Mouse (Mus musculus) layer of hippocampus, adult 9-10 months (tissue): ENCODE data around the gene Ublcp1.
A peak's percentile ranks its signal among the peaks of the same experiment; 100 is the strongest.

Experiments used
- DNase-seq: peaks from one replicate; pipeline ENCODE4 v3.0.0; 2022; ENCODE audit warnings: low spot score

The Ublcp1 gene

GRCm38 (mm10) chr11:44470432-44471336, at the start of gene Ublcp1:
Ublcp1 (minus strand) TSS chr11:44470498.
- peak; percentile 68 for DNase-seq

DNA sequence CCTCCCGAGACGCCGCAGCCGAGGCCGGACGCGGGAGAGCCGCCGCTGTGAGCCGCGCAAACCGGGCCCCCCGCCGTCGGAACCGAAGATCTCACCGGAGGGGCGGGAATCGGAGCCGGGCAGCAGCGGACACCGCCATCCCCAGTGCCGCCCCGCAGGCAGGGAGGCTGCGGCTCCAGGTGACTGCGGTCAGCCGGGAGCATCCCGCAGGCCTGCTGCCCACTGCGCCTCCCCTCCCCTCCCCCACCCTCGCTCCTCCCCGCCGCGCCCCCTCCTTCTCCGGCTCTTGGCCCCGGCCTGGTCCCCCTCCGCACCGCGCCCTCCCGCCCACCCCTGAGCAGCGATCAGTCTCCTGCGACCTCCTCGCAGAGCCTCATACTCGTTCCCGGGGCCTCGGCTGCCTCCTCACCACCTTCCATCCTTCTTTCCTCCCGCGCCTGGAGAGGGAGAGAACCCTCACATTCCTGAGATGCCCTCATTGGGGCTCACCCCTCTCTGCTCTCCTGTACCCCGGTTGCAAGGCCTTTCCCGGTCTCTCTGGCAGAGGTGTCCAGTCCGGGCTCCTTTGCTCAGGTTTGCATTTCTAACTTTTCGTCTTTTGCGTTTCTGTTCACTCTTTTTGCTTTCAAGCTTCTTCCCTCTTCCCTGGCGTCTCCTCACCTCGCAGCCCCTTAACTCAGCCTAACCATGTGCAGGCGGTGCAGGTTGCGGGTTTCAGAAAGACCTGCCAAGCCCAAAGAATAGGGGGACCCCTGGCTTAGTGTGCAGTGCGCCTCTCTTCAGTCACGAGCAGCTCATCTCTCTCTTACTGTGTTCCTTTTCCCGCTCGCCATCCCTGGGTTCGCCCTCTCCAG, 49.0 kb upstream of the Ublcp1 start:
- DNase-seq = no peak

DNA sequence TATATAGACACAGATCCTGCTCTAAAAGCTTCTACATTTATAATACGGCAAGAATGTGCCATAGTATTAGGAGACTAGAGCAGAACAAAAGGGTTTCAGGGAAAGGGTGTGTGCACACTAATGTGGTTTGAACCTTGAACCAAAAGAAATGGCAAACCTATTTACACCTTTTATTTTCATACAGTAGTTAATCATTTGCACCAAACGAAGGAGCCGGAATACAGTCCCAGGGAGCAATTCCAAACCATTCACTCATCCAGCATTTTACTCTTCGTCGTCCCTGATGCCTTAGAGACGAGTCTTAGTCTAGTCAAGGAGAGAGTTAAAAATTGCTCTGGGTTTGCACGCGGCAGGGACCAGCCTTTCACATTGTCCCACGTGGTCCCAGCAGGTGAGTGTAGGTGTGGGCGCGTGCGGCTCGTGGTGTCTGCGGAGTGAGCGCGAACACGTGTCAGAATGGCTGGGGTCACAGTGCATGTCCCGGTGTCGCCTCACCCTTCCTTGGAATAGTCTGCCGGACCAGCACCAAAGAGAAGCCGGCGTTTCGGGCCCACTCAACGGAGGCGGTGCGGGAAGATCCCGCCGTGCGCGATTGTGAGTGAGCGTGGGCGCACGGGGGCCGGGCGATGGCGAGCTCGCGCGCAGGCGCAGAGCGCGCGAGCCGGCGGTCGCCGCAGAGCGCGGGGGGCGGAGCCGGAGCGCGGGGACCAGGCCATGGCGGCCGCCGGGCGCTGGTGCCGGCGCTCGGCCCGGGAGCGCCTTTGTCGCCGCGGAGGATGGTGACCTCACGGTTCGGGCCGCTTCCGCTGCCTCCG, 48.2 kb upstream of the Ublcp1 start, which contains the start of gene Rnf145:
Gene Rnf145 (plus strand): TSS at position 684 of the 815 bp plus-strand sequence.
- peak; percentile 54 for DNase-seq

DNA sequence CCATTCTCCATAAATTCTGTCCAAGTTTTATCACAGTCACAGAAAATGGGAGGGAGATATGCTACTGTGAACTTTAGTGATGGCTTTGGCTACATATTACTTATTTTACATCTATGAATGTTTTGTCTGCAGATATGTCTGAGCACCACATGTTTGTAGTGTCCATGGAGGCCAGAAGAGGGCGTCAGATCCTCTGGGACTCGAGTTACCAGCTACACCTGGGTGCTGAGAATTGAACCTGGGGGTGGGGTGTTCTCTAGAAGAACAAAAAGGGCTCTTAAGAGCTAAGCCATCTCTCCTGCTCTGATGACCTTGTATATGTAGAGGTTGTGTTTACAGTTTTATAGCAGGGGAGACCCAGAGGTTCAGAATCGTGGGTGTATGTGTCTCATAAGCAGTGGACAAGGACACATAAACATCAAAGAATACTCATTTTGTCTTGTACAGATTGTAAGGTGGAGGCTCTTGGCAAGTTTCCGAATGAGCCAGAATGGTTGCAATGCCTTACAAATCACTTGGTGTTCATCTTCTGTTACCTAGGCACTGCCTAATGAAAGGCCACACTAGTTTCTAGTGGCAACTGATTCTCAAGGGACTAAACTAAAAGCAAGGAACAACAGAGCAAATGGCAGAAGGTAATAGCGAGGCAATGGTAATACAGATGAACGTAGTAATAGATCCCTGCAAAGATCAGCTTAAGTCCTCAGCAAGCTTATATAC, 47.4 kb upstream of the Ublcp1 start:
- no peak for DNase-seq

GRCm38 (mm10) chr11:44516362-44516761, 46.1 kb upstream of the Ublcp1 start:
- DNase-seq = no peak

GRCm38 (mm10) chr11:44514666-44515065, 44.4 kb upstream of the Ublcp1 start:
- DNase-seq = no peak

DNA sequence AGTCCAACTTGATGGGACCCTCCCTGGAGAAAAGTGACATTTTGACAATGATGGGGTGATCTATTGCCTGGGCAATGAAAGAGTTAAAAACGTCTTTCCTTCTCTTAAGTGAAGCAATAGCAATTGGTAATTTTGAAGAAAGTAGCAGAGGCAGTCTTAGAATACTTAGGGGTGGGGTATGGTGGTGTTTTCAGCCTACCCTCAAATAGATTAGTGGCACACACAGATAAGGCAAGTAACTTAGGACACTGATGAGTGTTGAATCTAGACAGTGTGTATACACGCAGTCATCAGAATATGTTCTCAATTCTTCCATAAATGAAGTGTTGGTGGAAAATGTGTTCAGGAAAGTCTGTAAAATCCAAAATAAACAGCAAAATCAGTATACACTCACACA, 42.7 kb upstream of the Ublcp1 start:
- DNase-seq = no peak

- no peak for DNase-seq
Measured at GRCm38 (mm10) chr11:44512044-44513025, 42.0 kb upstream of the Ublcp1 start.

DNA sequence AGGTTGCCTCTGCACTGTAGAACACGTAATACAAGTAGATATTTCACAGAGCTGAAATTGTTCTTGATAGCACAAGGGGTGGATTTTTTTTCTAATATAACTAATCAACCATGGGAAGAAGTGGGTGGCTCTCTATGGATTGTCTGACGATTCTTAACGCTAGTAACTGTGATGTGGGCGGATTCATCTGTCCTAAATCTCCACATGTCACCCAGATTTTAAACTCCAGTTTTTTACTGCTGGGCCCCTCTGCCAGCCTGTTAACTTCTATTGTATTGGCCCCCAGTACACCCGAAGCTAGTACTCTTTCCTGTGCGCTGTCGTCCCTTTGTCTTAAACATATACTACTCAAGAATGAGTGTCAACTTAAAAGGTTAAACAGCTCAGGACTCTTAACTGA, 40.1 kb upstream of the Ublcp1 start:
- DNase-seq = no peak

DNA sequence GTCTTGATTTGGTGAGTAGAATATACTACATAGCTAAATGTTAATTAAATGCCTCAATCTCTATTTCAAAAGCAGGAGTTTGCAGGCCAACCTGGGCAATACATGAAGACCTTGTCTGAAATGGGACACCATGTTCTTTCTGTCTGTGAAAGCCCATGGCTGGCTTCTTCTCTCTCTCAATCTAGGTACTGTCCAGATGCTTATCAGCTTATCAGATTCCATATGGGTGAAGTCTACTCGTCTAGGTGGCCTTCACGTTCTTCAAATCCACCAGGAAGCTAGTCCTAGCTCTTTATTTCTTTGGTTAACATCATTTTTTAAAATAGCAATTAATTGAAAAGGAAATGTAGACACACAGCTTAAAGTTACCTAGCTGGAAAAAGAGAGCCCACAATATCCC, 39.6 kb upstream of the Ublcp1 start:
- DNase-seq = no peak

- no peak for DNase-seq
Measured at GRCm38 (mm10) chr11:44508876-44509275, 38.6 kb upstream of the Ublcp1 start.

DNA sequence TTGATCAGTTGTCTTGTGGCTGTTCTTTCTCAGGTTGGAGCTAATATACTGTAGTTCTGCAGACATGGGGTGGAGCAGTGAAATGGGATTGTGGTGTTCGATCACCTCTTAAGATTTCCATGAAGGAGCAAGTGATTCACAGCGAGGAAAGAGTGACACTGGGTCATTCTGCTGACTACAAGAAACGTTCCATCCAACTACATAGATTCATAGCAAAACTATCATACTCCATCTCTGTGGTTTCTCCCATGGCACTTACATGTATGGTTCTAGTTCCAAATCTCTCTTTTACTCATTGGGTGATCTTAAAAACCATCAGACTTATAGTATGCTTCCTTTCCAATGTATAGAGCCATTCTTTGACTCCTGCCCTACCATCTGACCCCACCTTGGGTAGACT, 34.5 kb upstream of the Ublcp1 start:
- DNase-seq = no peak

DNA sequence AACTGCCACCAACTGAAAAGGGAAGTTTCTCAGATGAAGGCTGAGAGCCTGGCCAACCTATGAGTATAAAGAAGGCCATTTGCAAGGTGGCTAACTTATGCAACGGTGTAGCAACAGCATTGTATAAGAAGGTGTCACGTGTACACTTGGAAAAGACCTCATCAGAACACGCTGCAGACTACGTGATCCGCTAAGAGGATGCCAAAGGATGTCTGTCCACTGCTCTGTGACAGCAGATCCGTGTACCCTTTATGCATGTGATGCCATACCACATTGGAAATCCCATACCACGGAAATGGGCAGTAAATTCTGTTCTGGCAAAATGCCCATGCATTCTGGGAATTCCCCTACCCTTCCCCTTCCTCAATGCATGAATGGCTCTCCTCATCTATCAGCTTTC, 33.8 kb upstream of the Ublcp1 start:
- no peak for DNase-seq

GRCm38 (mm10) chr11:44502931-44503330, 32.6 kb upstream of the Ublcp1 start:
- no peak for DNase-seq

- DNase-seq = no peak
Measured at GRCm38 (mm10) chr11:44501477-44501876, 31.2 kb upstream of the Ublcp1 start.

- DNase-seq = no peak
Measured at GRCm38 (mm10) chr11:44500966-44501365, 30.7 kb upstream of the Ublcp1 start.

DNA sequence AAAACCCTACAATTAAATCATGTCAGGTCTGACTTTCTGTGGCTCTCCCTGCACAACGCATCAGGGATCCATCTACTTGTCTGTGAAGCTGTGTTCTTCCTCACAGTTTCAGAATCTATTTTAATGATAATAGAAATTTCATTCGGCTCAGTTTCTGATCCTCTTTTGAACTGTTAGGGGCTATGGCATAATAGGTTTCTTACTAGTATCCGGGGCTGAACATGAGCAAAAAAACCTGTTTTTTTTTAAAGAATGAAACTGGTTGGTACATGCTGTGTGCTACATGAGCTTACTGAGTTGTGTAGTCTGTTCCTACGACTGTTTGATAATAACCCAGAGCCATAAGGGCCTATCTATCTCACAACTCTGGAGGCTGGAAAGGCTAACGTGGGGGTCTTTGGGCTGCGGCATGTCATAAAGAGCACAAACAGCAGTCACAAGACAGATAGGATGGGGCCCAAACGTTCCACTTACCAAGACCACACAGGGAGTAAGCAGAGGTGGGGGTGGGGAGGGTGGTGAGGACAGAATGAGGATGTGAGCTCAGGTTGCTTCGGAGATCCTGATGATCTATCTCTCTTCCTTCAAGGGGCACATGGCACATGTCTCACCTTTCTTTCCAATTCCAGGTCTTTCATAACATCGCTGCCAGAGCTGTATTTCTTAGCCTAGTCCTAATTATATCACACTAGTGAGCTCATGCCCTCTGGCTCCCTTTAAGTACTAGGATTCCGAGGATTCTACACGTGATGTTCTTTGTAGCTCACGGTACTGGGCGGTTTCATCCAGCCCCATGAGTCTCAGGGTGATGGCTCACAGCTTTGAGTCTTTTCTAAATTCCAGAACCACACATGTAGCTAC, 28.3 kb upstream of the Ublcp1 start:
- DNase-seq = no peak

GRCm38 (mm10) chr11:44496217-44496616, 25.9 kb upstream of the Ublcp1 start:
- no peak for DNase-seq

DNA sequence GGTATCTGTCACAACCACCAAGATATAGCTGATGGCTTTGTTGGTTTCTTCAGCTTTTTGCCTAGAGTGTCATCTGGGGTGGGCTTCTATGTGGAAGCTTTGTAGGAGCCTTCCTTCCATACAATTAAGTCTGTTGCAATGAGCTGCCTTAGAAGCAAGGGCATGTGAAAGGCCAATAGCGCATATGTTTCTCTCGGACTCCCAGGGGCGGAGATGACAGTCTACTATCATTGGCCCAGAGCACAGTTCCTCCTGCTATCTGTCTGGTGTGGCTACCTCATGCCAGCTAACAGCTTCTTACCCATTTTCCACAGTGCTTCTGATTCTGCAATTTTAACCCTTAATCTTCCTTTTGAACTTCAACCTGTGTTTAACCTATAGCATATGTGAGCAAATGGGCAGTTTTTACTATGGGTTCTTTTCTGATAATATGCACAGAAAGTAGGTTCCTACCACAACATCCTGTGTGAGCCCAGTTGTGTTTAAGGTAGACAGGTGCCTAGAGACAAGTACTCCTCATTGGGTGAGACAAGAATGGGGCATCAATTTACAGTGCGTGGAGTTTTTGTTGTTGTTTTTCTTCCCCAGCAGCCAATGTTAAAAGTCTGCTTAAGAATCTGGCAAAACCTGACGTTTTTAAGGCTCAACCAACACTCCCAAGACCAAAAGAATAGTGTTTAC, 24.5 kb upstream of the Ublcp1 start:
- DNase-seq = no peak
